Mouse (Mus musculus) embryonic fibroblast, embryonic 13.5 days (primary cell): ENCODE measurements around the gene Rom1.

Source experiments
- CTCF ChIP-seq: IDR thresholded peaks from 2 replicates; pipeline ENCODE4 v1.5.1; 2011; ENCODE audit warnings: mild to moderate bottlenecking, control low read depth, low read length, moderate library complexity, borderline replicate concordance; ENCODE audit not compliant: insufficient read depth
- POLR2A ChIP-seq: IDR thresholded peaks from 2 replicates; pipeline ENCODE4 v1.6.1; 2011; ENCODE audit warnings: low read depth, mild to moderate bottlenecking, control low read depth, low read length, moderate library complexity

DNA sequence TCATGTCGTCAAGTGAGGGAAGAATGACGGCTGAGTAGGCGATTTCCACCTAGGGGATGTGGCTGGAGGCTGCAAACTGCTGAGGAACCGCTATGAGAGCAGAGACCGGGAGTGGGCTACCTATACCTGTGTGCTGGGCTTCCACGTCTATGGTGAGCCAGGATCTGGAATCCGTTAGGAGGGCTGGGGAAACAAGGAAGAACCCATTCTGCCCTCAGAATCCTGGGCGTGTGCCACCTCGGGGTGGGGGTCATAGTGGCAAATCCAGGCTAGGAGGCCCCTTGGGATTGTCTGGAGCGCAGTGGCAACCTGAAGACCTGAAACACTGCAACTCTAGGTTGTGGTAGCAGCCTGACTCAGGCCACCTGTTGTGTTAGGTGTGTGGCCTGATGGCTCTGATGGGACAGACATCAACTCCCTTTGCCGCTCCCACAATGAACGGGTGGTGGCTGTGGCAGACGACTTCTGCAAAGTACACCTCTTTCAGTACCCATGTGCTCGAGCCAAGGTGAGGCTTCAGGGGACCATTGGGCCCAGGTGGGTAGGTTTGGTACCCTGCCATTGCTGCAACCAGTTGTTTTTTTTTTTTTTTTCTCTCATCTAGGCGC lies 11.5 kb upstream of the Rom1 start:
- TF ChIP-seq POLR2A (no peak), CTCF (no peak)
